Mouse (Mus musculus) ES-Bruce4 (cell line): ENCODE data around the gene Polr3e. TPM values are rescaled to one million over a fixed set of nuclear protein-coding genes. Genes with fewer than 3 reads are reported as not detected.

ENCODE experiments used
- H3K27ac ChIP-seq: 2 replicates; pipeline ENCODE4 v1.5.1; 2012; ENCODE audit warnings: low read length, inconsistent platforms; ENCODE audit not compliant: insufficient read depth
- H3K27me3 ChIP-seq: 2 replicates; pipeline ENCODE4 v1.6.1; 2012; ENCODE audit warnings: mild to moderate bottlenecking, low read length, inconsistent platforms; ENCODE audit not compliant: control insufficient read depth, poor library complexity, insufficient read depth, severe bottlenecking
- H3K36me3 ChIP-seq: 2 replicates; pipeline ENCODE4 v1.6.1; 2012; ENCODE audit warnings: inconsistent platforms, mild to moderate bottlenecking, low read length, moderate library complexity; ENCODE audit not compliant: control insufficient read depth, poor library complexity, insufficient read depth, severe bottlenecking
- H3K4me1 ChIP-seq: one replicate; pipeline ENCODE4 v1.8.1; 2011; ENCODE audit warnings: low read length; ENCODE audit not compliant: control insufficient read depth, insufficient read depth
- H3K4me3 ChIP-seq: 2 replicates; pipeline ENCODE4 v1.5.1; 2011; ENCODE audit warnings: low read depth, mild to moderate bottlenecking, low read length
- H3K9ac ChIP-seq: 2 replicates; pipeline ENCODE4 v1.6.1; 2012; ENCODE audit warnings: low read depth, mild to moderate bottlenecking, inconsistent platforms; ENCODE audit not compliant: poor library complexity, severe bottlenecking
- H3K9me3 ChIP-seq: replicated peaks from 2 replicates; pipeline ENCODE4 v1.6.1; 2012; ENCODE audit warnings: mild to moderate bottlenecking, low read length, inconsistent platforms; ENCODE audit not compliant: control insufficient read depth, poor library complexity, insufficient read depth, severe bottlenecking
- CTCF ChIP-seq: IDR thresholded peaks from one replicate; pipeline ENCODE4 v1.8.1; 2011; ENCODE audit warnings: low read depth, low read length
- EP300 ChIP-seq: IDR thresholded peaks from 2 replicates; pipeline ENCODE4 v1.6.1; 2011; ENCODE audit warnings: low read depth, low read length; ENCODE audit not compliant: insufficient read depth
- POLR2A ChIP-seq: IDR thresholded peaks from one replicate; pipeline ENCODE4 v1.8.1; 2011; ENCODE audit warnings: low read length; ENCODE audit not compliant: insufficient read depth
- polyA plus RNA-seq: library from polyadenylated mRNA; stranded (reverse); fragments of >200 nt; gene quantifications from 2 replicates; pipeline ENCODE4 v1.2.4, GENCODE M21; 2011; ENCODE audit warnings: low read depth; ENCODE audit not compliant: missing spikeins, insufficient read depth, insufficient read length

The Polr3e gene
- polyA plus RNA-seq, 1 experiment = 36.0 TPM

DNA sequence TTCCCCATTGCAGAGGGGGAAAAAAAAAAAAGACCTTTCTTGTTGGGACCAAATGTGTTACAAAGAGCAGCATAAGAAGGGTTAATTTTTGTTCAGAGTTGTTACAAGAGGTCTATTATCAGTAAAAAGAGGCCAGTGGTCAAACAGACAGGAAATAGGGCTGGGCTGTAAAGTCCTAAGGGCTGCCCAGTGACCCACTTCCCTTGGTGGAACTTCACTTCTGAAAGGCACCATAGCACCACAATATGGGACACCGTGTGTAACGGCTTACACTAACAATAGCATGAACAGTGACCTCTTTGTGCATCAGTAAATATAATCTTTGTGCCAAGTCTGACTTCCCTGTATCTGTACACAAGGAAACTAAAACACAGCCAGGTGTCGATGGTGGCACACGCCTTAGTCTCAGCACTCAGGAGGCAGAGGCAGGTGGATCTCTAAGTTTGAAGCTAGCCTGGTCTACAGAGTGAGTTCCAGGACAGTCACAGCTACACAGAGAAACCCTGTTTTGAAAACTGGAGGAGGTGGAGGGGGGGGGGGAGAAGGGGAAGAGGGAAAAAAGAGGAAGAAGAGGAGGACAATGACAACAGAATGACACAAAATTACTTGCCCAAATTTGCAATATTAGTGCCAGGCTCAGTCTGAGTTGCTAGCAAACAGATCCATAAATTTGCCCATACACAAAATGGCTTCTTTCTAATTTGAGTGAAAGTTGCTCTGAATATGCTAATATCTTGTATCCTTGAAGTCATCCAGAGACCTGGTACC is 33.8 kb upstream of the Polr3e start:
- TF ChIP-seq CTCF (no peak), POLR2A (no peak), EP300 (no peak)
- Histone ChIP-seq H3K4me1 (no peaks in the 10 kb centered on the region), H3K9ac (no peak overlapping the region), H3K9me3 (no peaks in the 10 kb centered on the region), H3K27me3 (no peaks in the 10 kb centered on the region), H3K4me3 (no peak overlapping the region), H3K36me3 (no peaks in the 10 kb centered on the region), H3K27ac (no peak overlapping the region)

DNA sequence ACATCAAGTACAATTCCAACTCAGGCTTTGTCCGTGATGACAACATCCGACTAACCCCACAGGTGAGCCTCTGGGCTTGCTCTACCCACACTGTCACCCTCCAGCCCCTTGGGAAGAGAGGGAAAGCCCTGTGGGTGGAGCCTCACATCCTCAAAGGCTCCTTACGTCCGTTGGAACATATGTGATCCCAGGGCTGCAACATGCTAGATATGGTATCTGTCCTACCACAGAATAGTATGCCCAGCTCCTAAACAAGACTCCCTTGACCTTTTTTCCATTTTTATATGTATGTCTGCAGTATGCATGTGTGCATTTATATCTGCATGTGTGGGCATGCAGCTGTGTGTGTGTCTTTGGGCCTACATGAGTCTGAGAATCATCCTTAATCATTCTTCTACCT is 32.8 kb upstream of the Polr3e start:
- Histone ChIP-seq H3K9me3 (no peaks in the 10 kb centered on the region), H3K4me1 (no peaks in the 10 kb centered on the region), H3K27me3 (no peaks in the 10 kb centered on the region), H3K36me3 (no peaks in the 10 kb centered on the region), H3K4me3 (no peak overlapping the region), H3K9ac (no peak overlapping the region), H3K27ac (no peak overlapping the region)
- TF ChIP-seq POLR2A (no peak), CTCF (no peak), EP300 (no peak)

GRCm38 (mm10) chr7:120893123-120893522 is 24.4 kb upstream of the Polr3e start:
- Histone ChIP-seq H3K27me3 (no peaks in the 10 kb centered on the region), H3K4me1 (no peaks in the 10 kb centered on the region), H3K4me3 (no peak overlapping the region), H3K9ac (no peak overlapping the region), H3K27ac (no peak overlapping the region), H3K9me3 (no peaks in the 10 kb centered on the region), H3K36me3 (no peaks in the 10 kb centered on the region)
- no peak for TF ChIP-seq EP300
- TF ChIP-seq POLR2A = no peak
- no peak for TF ChIP-seq CTCF

- H3K9me3 ChIP-seq = no peaks in the 10 kb centered on the region
- no peaks in the 10 kb centered on the region for H3K36me3 ChIP-seq
- H3K27me3 ChIP-seq = no peaks in the 10 kb centered on the region
- peaks cover 6% of the 10 kb centered on the region for H3K4me1 ChIP-seq
- TF ChIP-seq CTCF = no peak
- no peak overlapping the region for H3K4me3 ChIP-seq
- H3K9ac ChIP-seq = no peak overlapping the region
- H3K27ac ChIP-seq = no peak overlapping the region
These were observed 20.5 kb upstream of the Polr3e start for GRCm38 (mm10) chr7:120897054-120897453.

GRCm38 (mm10) chr7:120897711-120898335 is 19.7 kb upstream of the Polr3e start:
- TF ChIP-seq CTCF (no peak), POLR2A (no peak), EP300 (no peak)
- Histone ChIP-seq H3K4me1 (peaks cover 6% of the 10 kb centered on the region), H3K4me3 (no peak overlapping the region), H3K36me3 (no peaks in the 10 kb centered on the region), H3K9me3 (no peaks in the 10 kb centered on the region), H3K27ac (no peak overlapping the region), H3K9ac (no peak overlapping the region), H3K27me3 (no peaks in the 10 kb centered on the region)

DNA sequence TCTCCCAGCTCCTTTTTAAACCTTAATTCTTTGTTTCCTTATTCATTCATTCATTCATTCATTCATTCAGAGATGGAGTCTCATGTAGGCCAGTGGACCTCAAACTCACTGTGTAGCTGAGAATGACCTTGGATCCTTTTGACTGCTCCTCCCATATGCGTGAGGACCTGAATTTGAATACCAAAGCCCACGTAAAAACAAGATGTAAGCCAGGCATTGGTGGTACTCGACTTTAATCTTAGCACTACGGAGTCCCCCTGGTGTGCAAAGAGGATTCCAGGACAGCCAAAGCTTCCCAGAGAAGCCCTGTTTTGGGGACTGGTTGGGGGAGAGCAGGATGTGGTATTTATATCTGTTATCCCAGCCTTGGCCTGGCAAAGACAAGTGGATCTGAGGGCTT is 17.4 kb upstream of the Polr3e start:
- Histone ChIP-seq H3K36me3 (no peaks in the 10 kb centered on the region), H3K27ac (no peak overlapping the region), H3K27me3 (no peaks in the 10 kb centered on the region), H3K4me3 (no peak overlapping the region), H3K9me3 (no peaks in the 10 kb centered on the region), H3K9ac (no peak overlapping the region), H3K4me1 (peaks cover 6% of the 10 kb centered on the region)
- no peak for TF ChIP-seq EP300
- TF ChIP-seq CTCF = no peak
- TF ChIP-seq POLR2A = no peak
